Mouse (Mus musculus) kidney, adult 2 months (tissue): ENCODE measurements at regions not wholly inside any gene's neighbourhood (a gene's known extent, or its start where the extent isn't known, plus 50 kb on each side); places are given as distances from the start of the nearest gene placed in this dataset.
"Not testable (repeated sequence)": the region's sequence is repeated elsewhere in the genome, so short reads cannot be mapped to it uniquely, and the experiment has no call there.

Source experiments
- DNase-seq: peaks from one replicate; pipeline ENCODE4 v3.0.0; 2021
- H3K27ac ChIP-seq: fragments of 200-500 bp; 2 replicates; pipeline ENCODE4 v1.5.1; 2012; ENCODE audit warnings: low read depth, low read length, control low read depth, inconsistent platforms; ENCODE audit not compliant: insufficient read depth
- H3K27me3 ChIP-seq: fragments of 200-500 bp; replicated peaks from 2 replicates; pipeline ENCODE4 v1.6.1; 2012; ENCODE audit warnings: mild to moderate bottlenecking, moderate library complexity, low read length, inconsistent platforms; ENCODE audit not compliant: control insufficient read depth, insufficient read depth
- H3K36me3 ChIP-seq: fragments of 200-500 bp; 2 replicates; pipeline ENCODE4 v1.6.1; 2012; ENCODE audit warnings: mild to moderate bottlenecking, moderate library complexity, low read length, inconsistent platforms; ENCODE audit not compliant: control insufficient read depth, insufficient read depth
- H3K4me1 ChIP-seq: fragments of 200-500 bp; 2 replicates; pipeline ENCODE4 v1.6.1; 2011; ENCODE audit warnings: low read length; ENCODE audit not compliant: control insufficient read depth, insufficient read depth
- H3K4me3 ChIP-seq: fragments of 200-500 bp; 2 replicates; pipeline ENCODE4 v1.5.1; 2011; ENCODE audit warnings: mild to moderate bottlenecking, low read depth, low read length, control low read depth; ENCODE audit not compliant: insufficient read depth
- CTCF ChIP-seq: fragments of 200-500 bp; conservative IDR thresholded peaks from 2 replicates; pipeline ENCODE4 v1.5.1; 2011; ENCODE audit warnings: low read depth, mild to moderate bottlenecking, control low read depth, low read length, moderate library complexity, mixed read lengths; ENCODE audit not compliant: insufficient read depth, insufficient read length
- POLR2A ChIP-seq: fragments of 200-500 bp; IDR thresholded peaks from one replicate; pipeline ENCODE4 v1.6.1; 2011; ENCODE audit warnings: low read depth, low read length, control low read depth
- WGBS: fragments of 180-500 bp; shearing (Covaris S2); methylation state at CpG from one replicate; pipeline ENCODE4 v1.1.7; 2018; 5-methylcytosine and 5-hydroxymethylcytosine counted together

DNA sequence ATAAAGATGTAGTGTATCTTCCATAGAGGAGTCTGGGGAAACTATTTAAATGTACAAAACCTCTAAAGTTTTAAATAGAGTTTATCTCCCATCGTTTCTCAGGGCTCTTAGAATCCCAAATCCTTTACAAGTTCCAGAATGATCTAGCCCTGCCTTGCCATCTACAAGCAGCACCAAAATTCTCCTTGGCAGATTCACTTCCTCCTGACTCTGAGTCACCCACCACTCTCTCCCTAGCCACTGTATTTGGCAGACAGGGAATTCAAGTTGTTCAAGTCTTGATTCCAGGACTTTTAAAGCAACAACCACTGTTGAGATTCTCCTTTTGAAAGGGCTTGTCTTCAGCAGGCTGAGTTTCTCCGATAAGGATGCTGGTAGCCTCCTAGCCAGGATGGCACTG is 77.1 kb upstream of the Fam78b start:
- no peak overlapping the region for H3K27ac ChIP-seq
- TF ChIP-seq POLR2A (no peak), CTCF (no peak)
- H3K36me3 ChIP-seq, result no peaks in the 10 kb centered on the region
- no peak for DNase-seq
- 83% methylated on average over 2 of the region's 2 CpGs for WGBS
- H3K4me3 ChIP-seq, result no peak overlapping the region
- no peaks in the 10 kb centered on the region for H3K27me3 ChIP-seq
- no peaks in the 10 kb centered on the region for H3K4me1 ChIP-seq

DNA sequence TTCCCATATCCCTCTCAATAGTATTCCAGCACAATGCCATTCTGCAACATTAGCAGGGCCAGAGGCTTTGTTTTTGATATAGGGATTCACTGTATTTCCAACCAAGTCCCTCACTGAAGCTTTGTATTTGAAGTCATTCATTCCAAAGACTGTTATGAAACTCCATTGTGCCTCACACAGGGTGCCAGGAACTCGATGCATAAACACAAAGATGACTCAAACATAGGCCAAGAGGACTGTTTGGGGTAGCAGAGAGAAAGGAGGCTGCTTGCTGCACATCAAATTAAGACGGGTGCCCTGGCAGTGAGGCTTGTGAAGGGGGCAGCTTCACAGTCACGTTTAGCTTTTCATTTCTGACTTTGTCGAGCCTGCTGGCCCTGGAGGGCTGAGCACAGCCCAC is 75.1 kb upstream of the Fam78b start:
- H3K4me1 ChIP-seq, result no peaks in the 10 kb centered on the region
- H3K27me3 ChIP-seq, result no peaks in the 10 kb centered on the region
- H3K36me3 ChIP-seq, result no peaks in the 10 kb centered on the region
- no peak for DNase-seq
- no peak overlapping the region for H3K4me3 ChIP-seq
- no peak overlapping the region for H3K27ac ChIP-seq
- WGBS, result 52% methylated on average over 4 of the region's 4 CpGs
- TF ChIP-seq POLR2A, result no peak
- no peak for TF ChIP-seq CTCF

DNA sequence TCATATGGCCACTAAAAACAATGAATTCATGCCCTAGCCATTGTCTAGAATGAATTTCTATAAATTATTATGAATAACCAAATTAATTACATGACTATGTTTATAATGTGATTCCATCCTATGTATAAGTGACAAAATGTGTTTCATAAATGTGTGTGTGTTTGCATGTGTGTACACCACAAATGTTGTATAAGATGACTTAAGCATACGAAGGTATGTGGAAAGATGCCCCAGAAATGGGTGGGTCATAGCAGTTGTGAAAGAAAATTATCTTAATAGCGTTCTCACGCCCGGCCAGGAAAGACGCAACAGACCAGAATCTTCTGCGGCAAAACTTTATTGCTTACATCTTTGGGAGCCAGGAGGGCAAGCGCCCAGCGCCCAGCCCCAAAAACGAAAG is 61.5 kb upstream of the Fam78b start:
- not testable (repeated sequence) for H3K4me3 ChIP-seq, DNase-seq, H3K27ac ChIP-seq, H3K36me3 ChIP-seq, H3K27me3 ChIP-seq, H3K4me1 ChIP-seq
- WGBS, result 65% methylated on average over 9 of the region's 9 CpGs

DNA sequence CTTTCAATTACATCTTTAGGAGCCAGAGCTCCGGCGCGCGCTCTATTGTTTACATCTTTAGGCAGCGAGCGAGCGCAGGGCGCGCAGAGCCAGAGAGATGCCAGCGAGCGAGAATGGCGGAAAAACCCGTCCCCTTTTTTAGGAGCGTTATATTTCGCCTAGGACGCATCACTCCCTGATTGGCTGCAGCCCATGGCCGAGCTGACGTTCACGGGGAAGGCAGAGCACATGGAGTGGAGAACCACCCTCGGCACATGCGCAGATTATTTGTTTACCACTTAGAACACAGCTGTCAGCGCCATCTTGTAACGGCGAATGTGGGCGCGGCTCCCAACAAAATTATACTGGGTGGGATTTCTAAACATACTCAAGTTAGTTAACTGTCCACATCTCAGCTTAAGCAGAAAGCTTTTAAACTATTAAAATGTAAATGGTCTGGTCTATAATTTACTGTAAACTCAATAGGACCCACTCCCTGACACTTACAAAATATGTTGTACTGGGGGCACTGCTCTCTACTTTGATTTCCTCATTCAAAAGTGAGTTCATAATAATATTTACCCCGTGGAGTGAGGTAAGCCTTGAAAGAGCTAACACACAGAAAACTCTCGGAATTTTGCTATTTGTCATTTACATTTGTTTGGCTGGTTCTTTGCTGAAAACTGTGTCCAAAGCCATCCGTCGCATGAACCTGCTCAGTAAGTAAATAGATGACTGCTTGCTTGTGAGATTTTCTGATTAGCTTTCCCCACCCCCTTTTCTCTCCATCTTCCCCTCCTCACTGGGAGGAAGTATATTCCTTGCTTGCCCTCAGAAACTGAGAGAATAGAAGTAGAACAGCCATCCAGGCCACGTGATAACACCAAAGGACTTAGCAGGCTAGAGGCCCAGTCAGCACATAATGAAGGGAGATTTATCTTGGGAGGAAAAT is 60.8 kb upstream of the Fam78b start:
- DNase-seq, result not testable (repeated sequence)

GRCm38 (mm10) chr1:166942201-166942600 is 59.0 kb upstream of the Fam78b start:
- 59% methylated on average over 1 of the region's 1 CpGs for WGBS
- Histone ChIP-seq H3K27ac (no peak overlapping the region), H3K4me3 (no peak overlapping the region), H3K4me1 (no peaks in the 10 kb centered on the region), H3K36me3 (no peaks in the 10 kb centered on the region), H3K27me3 (no peaks in the 10 kb centered on the region)
- DNase-seq, result no peak
- no peak for TF ChIP-seq CTCF
- no peak for TF ChIP-seq POLR2A

More for the DNA sequence above, 60.8 kb upstream of the Fam78b start:
- not testable (repeated sequence) for H3K27me3 ChIP-seq, H3K27ac ChIP-seq, H3K4me1 ChIP-seq, H3K36me3 ChIP-seq, H3K4me3 ChIP-seq
- 49% methylated on average over 31 of the region's 31 CpGs for WGBS

- 62% methylated on average over 7 of the region's 7 CpGs for WGBS
- no peak overlapping the region for H3K4me3 ChIP-seq
- no peaks in the 10 kb centered on the region for H3K36me3 ChIP-seq
- no peaks in the 10 kb centered on the region for H3K4me1 ChIP-seq
- no peak overlapping the region for H3K27ac ChIP-seq
- TF ChIP-seq CTCF (no peak), POLR2A (no peak)
- no peaks in the 10 kb centered on the region for H3K27me3 ChIP-seq
- DNase-seq, result no peak
Observed at GRCm38 (mm10) chr1:166944540-166944939, 56.7 kb upstream of the Fam78b start.

DNA sequence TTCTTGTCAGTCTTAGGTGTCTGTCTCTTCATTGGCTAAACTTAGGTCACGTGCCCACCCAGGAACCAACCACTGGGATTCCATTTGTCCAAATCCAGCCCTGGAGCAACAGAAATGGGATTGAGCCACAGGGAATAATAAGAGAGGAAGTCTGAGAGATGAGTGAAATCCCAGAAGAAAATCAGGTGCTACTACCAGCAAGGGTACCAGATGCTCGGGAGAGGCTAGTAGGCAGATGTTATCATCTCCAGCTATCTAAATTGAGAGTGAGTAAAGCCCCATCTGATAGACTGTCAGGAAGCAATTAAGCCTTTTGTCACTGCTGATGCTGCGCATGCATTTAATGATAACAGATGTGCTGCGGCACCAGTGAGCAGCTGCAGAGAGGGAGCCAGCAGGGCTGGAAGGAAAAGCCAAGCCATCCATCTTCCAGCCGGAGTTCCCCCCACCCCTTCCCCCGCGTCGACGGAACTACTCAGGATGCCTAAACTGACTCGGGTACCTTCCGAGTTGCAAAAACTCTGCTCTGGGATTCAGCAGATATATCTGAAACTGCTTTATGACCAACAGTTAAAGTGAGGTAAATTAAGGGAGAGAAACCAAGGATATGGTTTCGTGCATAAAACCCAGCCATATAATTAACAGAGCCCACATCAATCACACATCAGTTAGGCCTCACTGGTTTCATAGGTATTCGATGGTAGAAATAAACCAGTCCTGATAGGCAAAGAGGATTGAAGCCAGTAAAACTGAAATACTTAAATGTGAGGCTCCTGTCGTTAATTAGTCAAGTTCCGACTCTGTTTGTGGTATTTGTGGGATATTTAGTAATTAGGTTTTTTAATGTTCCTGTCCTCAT is 53.1 kb upstream of the Fam78b start:
- Histone ChIP-seq H3K27me3 (no peaks in the 10 kb centered on the region), H3K4me1 (no peaks in the 10 kb centered on the region), H3K4me3 (no peak overlapping the region), H3K27ac (no peak overlapping the region), H3K36me3 (no peaks in the 10 kb centered on the region)
- TF ChIP-seq CTCF, result no peak
- TF ChIP-seq POLR2A, result no peak
- DNase-seq, result no peak
- WGBS, result 17% methylated on average over 15 of the region's 15 CpGs
